Mouse (Mus musculus): ENCODE data around the gene Isoc2b.
A peak's percentile ranks its signal among the peaks of the same experiment; 100 is the strongest.
"Not testable (repeated sequence)": the region's sequence is repeated elsewhere in the genome, so short reads cannot be mapped to it uniquely, and the experiment has no call there.

Isoc2b gene

GRCm38 (mm10) chr7:4835631-4836327 lies 34.3 kb downstream of the Isoc2b start:
- DNase-seq (ENCODE audit: low spot score in 2 of 2) = no peak

- DNase-seq (ENCODE audit: low spot score in 2 of 2) = no peak
Observed at GRCm38 (mm10) chr7:4830476-4830875, 39.6 kb downstream of the Isoc2b start.

GRCm38 (mm10) chr7:4825365-4825764 lies 44.7 kb downstream of the Isoc2b start:
- DNase-seq (ENCODE audit: low spot score in 2 of 2) = no peak

- DNase-seq (ENCODE audit: low spot score in 2 of 2) = no peak
Observed at GRCm38 (mm10) chr7:4822162-4822907, 47.7 kb downstream of the Isoc2b start.

GRCm38 (mm10) chr7:4821690-4822089 lies 48.4 kb downstream of the Isoc2b start:
- DNase-seq (ENCODE audit: low spot score in 2 of 2) = no peak

- DNase-seq (ENCODE audit: low spot score in 2 of 2) = not testable (repeated sequence)
Observed at GRCm38 (mm10) chr7:4820925-4821324, 49.1 kb downstream of the Isoc2b start.

GRCm38 (mm10) chr7:4816559-4816958 lies 53.5 kb downstream of the Isoc2b start:
- DNase-seq (ENCODE audit: low spot score in 2 of 2) = no peak

- DNase-seq (ENCODE audit: low spot score in 2 of 2) = no peak
Observed at GRCm38 (mm10) chr7:4813105-4813791, 56.8 kb downstream of the Isoc2b start.

- DNase-seq (ENCODE audit: low spot score in 2 of 2) = peak; percentile 98 to 99
Observed at GRCm38 (mm10) chr7:4812303-4813104, 57.6 kb downstream of the Isoc2b start, which contains the start of gene Ube2s. Gene Ube2s, minus strand, starts transcription at chr7:4812590.

GRCm38 (mm10) chr7:4811842-4812302 lies 58.2 kb downstream of the Isoc2b start:
- peak; percentile 34 to 56 for DNase-seq (ENCODE audit: low spot score in 2 of 2)

- not testable (repeated sequence) for DNase-seq (ENCODE audit: low spot score in 2 of 2)
Observed at GRCm38 (mm10) chr7:4811131-4811530, 58.9 kb downstream of the Isoc2b start.

- peak in 1 of 2 experiments; percentile 36 for DNase-seq (ENCODE audit: low spot score in 2 of 2)
Observed at GRCm38 (mm10) chr7:4806716-4807115, 63.3 kb downstream of the Isoc2b start.

GRCm38 (mm10) chr7:4802247-4802646 lies 67.8 kb downstream of the Isoc2b start:
- DNase-seq (ENCODE audit: low spot score in 2 of 2) = no peak

- DNase-seq (ENCODE audit: low spot score in 2 of 2) = no peak
Observed at GRCm38 (mm10) chr7:4795767-4796433, 74.2 kb downstream of the Isoc2b start.
